Mouse (Mus musculus) limb, embryonic 10.5 days (tissue): ENCODE measurements around the gene Olfr739. TPM values are rescaled to one million over a fixed set of nuclear protein-coding genes. Genes with fewer than 3 reads are reported as not detected.

Experiments
- DNase-seq: peaks from one replicate; pipeline ENCODE4 v3.0.0-alpha.2; 2017; ENCODE audit warnings: low spot score
- H3K27ac ChIP-seq: fragments of 300-500 bp; sonication (generic); 2 replicates; pipeline ENCODE4 v1.5.1; 2016; ENCODE audit warnings: mild to moderate bottlenecking
- H3K27me3 ChIP-seq: fragments of 300-500 bp; sonication (generic); 2 replicates; pipeline ENCODE4 v1.6.1; 2016; ENCODE audit warnings: low read depth, mild to moderate bottlenecking; ENCODE audit not compliant: poor library complexity, severe bottlenecking
- H3K36me3 ChIP-seq: fragments of 300-500 bp; sonication (generic); 2 replicates; pipeline ENCODE4 v1.6.1; 2016; ENCODE audit warnings: mild to moderate bottlenecking, moderate library complexity
- H3K4me1 ChIP-seq: fragments of 300-500 bp; sonication (generic); 2 replicates; pipeline ENCODE4 v1.6.1; 2016
- H3K4me3 ChIP-seq: fragments of 300-500 bp; sonication (generic); 2 replicates; pipeline ENCODE4 v1.5.1; 2016; ENCODE audit warnings: mild to moderate bottlenecking, moderate library complexity
- H3K9me3 ChIP-seq: fragments of 300-500 bp; sonication (generic); replicated peaks from 2 replicates; pipeline ENCODE4 v1.6.1; 2016; ENCODE audit warnings: mild to moderate bottlenecking
- WGBS: fragments of 180-500 bp; shearing (Covaris S2); methylation state at CpG from one replicate; pipeline ENCODE4 v1.1.7; 2016; 5-methylcytosine and 5-hydroxymethylcytosine counted together
- polyA plus RNA-seq: library from polyadenylated mRNA; unstranded; fragments of >200 nt; fragmentation: Nextera tagmentation; extraction: Ambion mirVana; gene quantifications from 2 replicates; pipeline ENCODE4 v1.2.1, GENCODE M21; 2016

Gene Olfr739
- polyA plus RNA-seq, result not detected in 2 replicates

DNA sequence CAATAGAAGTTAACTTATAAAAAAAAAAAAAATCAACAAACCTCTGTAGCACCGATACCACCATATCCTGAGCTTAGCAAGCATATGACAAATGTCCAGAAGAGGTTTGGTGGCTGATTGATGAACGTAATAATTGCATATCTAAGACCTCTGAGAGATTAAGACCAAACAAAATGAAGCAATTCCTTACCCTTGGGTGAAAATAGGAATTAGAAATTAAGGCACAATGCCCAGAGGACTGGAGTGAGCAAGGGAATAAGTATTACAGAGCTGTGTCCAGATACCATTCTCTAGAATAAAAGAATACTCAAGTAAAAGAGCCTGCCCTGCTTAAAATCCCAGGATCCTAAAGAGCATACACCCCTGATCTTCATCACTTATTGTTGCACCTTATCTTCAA is at the start of gene Olfr739:
Olfr739 (plus strand) TSS at position 301 of the 400 bp plus-strand sequence.
- H3K4me3 ChIP-seq, result no peak within 1 kb of the TSS
- no peaks in the 10 kb centered on the region for H3K4me1 ChIP-seq
- WGBS, result 78% methylated on average over 2 of the region's 2 CpGs

DNA sequence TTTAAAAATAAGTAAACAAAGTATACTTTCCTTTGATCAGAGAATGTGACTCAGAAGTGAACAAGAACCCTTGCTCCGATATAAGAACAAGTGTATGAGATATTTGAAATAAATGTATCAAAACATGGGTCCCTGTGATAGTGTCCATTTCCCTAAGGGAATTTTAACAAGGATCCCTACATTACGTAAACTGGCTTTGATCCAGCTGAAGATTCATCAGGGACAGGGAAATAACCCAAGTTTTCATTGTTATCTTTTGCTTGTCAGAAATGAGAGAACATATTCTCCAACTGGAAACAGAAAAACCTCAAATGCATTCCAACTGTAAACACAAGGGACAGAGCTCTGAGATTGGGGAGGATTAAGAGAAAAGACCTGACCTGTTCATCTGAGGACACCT is 37.6 kb upstream of the Olfr739 start, which contains the start of gene Olfr736:
Olfr736 (plus strand) TSS at position 301 of the 400 bp plus-strand sequence.
- H3K27me3 ChIP-seq, result no peaks in the 10 kb centered on the region
- no peaks in the 10 kb centered on the region for H3K9me3 ChIP-seq
- WGBS, result 93% methylated on average over 2 of the region's 2 CpGs
- no peak for DNase-seq
- no peak within 1 kb of the TSS for H3K4me3 ChIP-seq
- no peaks in the 10 kb centered on the region for H3K4me1 ChIP-seq
- no peaks in the 10 kb centered on the region for H3K36me3 ChIP-seq
- H3K27ac ChIP-seq, result no peak within 1 kb of the TSS

More for the DNA sequence above, at the start of gene Olfr739:
- Histone ChIP-seq H3K27me3 (no peaks in the 10 kb centered on the region), H3K9me3 (no peaks in the 10 kb centered on the region), H3K36me3 (no peaks in the 10 kb centered on the region), H3K27ac (no peak within 1 kb of the TSS)
- no peak for DNase-seq

DNA sequence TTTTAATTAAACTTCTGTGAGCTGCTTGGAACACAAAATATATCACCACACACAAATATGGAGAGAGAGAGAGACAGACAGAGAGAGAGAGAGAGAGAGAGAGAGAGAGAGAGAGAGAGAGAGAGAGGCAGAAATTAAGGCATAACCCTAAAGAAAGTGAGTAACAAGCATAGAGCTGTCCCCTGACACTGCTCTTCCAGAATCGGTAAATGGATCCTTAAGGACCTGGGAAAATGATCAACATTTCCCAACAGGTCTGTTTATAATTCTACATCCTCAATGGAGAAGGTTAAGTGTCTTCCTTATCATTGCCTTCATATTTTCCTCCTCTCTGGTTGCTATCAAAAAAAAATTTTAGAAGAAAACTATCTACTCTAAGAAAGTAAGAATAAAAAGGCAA is 11.2 kb upstream of the Olfr739 start, which contains the start of gene Olfr738:
Olfr738 (plus strand) TSS at position 301 of the 400 bp plus-strand sequence.
- 80% methylated on average over 1 of the region's 1 CpGs for WGBS
- DNase-seq, result no peak
- Histone ChIP-seq H3K4me3 (no peak within 1 kb of the TSS), H3K9me3 (no peaks in the 10 kb centered on the region), H3K27ac (no peak within 1 kb of the TSS), H3K4me1 (no peaks in the 10 kb centered on the region), H3K27me3 (no peaks in the 10 kb centered on the region), H3K36me3 (no peaks in the 10 kb centered on the region)

GRCm38 (mm10) chr14:50445245-50445644 is 26.8 kb downstream of the Olfr739 start, which contains the start of gene Olfr740:
Gene Olfr740 (plus strand): TSS chr14:50445545.
- Histone ChIP-seq H3K36me3 (no peaks in the 10 kb centered on the region), H3K4me3 (no peak within 1 kb of the TSS), H3K4me1 (no peaks in the 10 kb centered on the region), H3K9me3 (no peaks in the 10 kb centered on the region), H3K27me3 (no peaks in the 10 kb centered on the region), H3K27ac (no peak within 1 kb of the TSS)
- 87% methylated on average over 3 of the region's 3 CpGs for WGBS
- no peak for DNase-seq

- Histone ChIP-seq H3K4me3 (no peak within 1 kb of the TSS), H3K27me3 (no peaks in the 10 kb centered on the region), H3K9me3 (no peaks in the 10 kb centered on the region), H3K36me3 (no peaks in the 10 kb centered on the region), H3K27ac (no peak within 1 kb of the TSS), H3K4me1 (no peaks in the 10 kb centered on the region)
- no peak for DNase-seq
- 81% methylated on average over 2 of the region's 2 CpGs for WGBS
These were observed 54.0 kb downstream of the Olfr739 start, which contains the start of gene Olfr741 for GRCm38 (mm10) chr14:50472438-50472837. Gene Olfr741 (plus strand): TSS chr14:50472738.

Other genes with a start within 250 kb of the Olfr739 start
- not detected in 2 replicates for gene Olfr730, start 230.4 kb upstream of the Olfr739 start, polyA plus RNA-seq
- gene Olfr731, start 176.8 kb upstream of the Olfr739 start, polyA plus RNA-seq, result not detected in 2 replicates
- gene Olfr732, start 134.4 kb upstream of the Olfr739 start, polyA plus RNA-seq, result not detected in 2 replicates
- not detected in 2 replicates for gene Olfr733, start 117.1 kb upstream of the Olfr739 start, polyA plus RNA-seq
- not detected in 2 replicates for gene Olfr734, start 91.9 kb upstream of the Olfr739 start, polyA plus RNA-seq
- gene Olfr735, start 69.8 kb upstream of the Olfr739 start, polyA plus RNA-seq, result not detected in 2 replicates
- gene Tlr11, start 60.7 kb upstream of the Olfr739 start, polyA plus RNA-seq, result not detected in 2 replicates
- not detected in 2 replicates for gene Olfr736, start 37.5 kb upstream of the Olfr739 start, polyA plus RNA-seq
- not detected in 2 replicates for gene Olfr738, start 11.1 kb upstream of the Olfr739 start, polyA plus RNA-seq
- not detected in 2 replicates for gene Olfr740, start 26.9 kb downstream of the Olfr739 start, polyA plus RNA-seq
- not detected in 2 replicates for gene Olfr741, start 54.1 kb downstream of the Olfr739 start, polyA plus RNA-seq
- not detected in 2 replicates for gene Olfr742, start 85.0 kb downstream of the Olfr739 start, polyA plus RNA-seq
- gene Olfr743, start 103.2 kb downstream of the Olfr739 start, polyA plus RNA-seq, result not detected in 2 replicates
- gene Olfr744, start 196.3 kb downstream of the Olfr739 start, polyA plus RNA-seq, result not detected in 2 replicates
- gene Olfr745, start 220.8 kb downstream of the Olfr739 start, polyA plus RNA-seq, result not detected in 2 replicates
- not detected in 2 replicates for gene Olfr746, start 228.5 kb downstream of the Olfr739 start, polyA plus RNA-seq